Mouse (Mus musculus) C3H10T1/2 (cell line): ENCODE measurements around the gene Col4a3. TPM values are rescaled to one million over a fixed set of nuclear protein-coding genes. Genes with fewer than 3 reads are reported as not detected.

Source experiments
- polyA plus RNA-seq, 2 experiments: library from polyadenylated mRNA; unstranded; fragments of >200 nt; fragmentation: generic; extraction: Trizol; gene quantifications; one replicate each; pipeline ENCODE4 v1.2.1; 2012; ENCODE audit warnings: missing spikeins in 2 of 2

Gene Col4a3
- under 1 TPM; under 0.01 to 0.01 TPM for polyA plus RNA-seq

GRCm38 (mm10) chr1:82586713-82587399 lies at the start of gene Col4a3, which contains the start of gene Col4a4:
Gene Col4a3 (plus strand): TSS chr1:82586921.
Gene Col4a4 (minus strand): TSS chr1:82586849.

GRCm38 (mm10) chr1:82724339-82725025 lies 137.8 kb downstream of the Col4a3 start, which contains the start of gene Mff:
Gene Mff (plus strand): TSS chr1:82724890.

GRCm38 (mm10) chr1:82768269-82768668 lies 181.5 kb downstream of the Col4a3 start, which contains the start of gene Tm4sf20:
Gene Tm4sf20 (minus strand): TSS chr1:82768461.

DNA sequence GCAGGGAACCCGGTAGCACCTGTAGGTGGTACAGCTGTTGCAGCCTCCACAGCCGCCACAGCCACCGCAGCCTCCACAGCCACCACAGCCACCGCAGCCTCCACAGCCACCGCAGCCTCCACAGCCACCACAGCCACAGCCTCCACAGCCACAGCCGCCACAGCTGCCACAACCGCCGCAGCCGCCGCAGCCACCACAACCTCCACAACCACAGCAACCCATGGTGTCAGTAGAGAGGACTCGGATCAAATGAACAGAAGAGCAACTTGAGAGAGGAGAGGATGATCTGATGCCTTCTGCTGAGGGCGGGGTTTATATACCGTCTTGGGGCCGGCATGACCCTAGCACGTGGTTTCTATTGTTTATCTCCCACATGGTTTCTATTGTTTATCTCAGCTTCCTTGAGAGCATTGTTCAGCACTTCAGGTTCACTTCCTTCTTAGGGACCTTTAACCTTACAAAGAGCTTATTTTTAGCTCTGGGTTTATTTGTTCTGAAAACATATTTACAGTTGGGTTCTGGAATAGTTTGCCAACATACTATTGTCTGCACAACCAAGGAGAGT lies 184.4 kb downstream of the Col4a3 start, which contains the start of gene Gm47791:
Gm47791 (minus strand) TSS at position 222 of the 565 bp plus-strand sequence.

Other genes starting within 250 kb of the Col4a3 start
- gene Col4a4, start 72 bp upstream of the Col4a3 start, polyA plus RNA-seq = under 1 TPM; 0.02 to 0.04 TPM
- gene Mff, start 138.0 kb downstream of the Col4a3 start, polyA plus RNA-seq = 10 to 100 TPM in 1 of 2 experiments, 1 to 10 TPM in 1; 7.8 to 61.5 TPM
- not detected for gene Tm4sf20, start 181.5 kb downstream of the Col4a3 start, polyA plus RNA-seq
- gene Gm47791, start 184.3 kb downstream of the Col4a3 start, polyA plus RNA-seq = not detected